Mouse (Mus musculus) liver, adult 2 months (tissue): ENCODE measurements around the gene Zmynd11. TPM values are rescaled to one million over a fixed set of nuclear protein-coding genes. Genes with fewer than 3 reads are reported as not detected.

Source experiments
- DNase-seq: peaks from one replicate; pipeline ENCODE4 v3.0.0-alpha.2; 2011; ENCODE audit warnings: low read depth, low spot score; ENCODE audit errors: extremely low read depth
- H3K27ac ChIP-seq: fragments of 200-500 bp; replicated peaks from 2 replicates; pipeline ENCODE4 v1.5.1; 2012; ENCODE audit warnings: low read depth, mild to moderate bottlenecking, control low read depth, inconsistent platforms, low read length; ENCODE audit not compliant: insufficient read depth
- H3K27me3 ChIP-seq: fragments of 200-500 bp; 2 replicates; pipeline ENCODE4 v1.6.1; 2012; ENCODE audit warnings: mild to moderate bottlenecking, moderate library complexity, low read length, inconsistent platforms; ENCODE audit not compliant: control insufficient read depth, insufficient read depth
- H3K36me3 ChIP-seq: fragments of 200-500 bp; 2 replicates; pipeline ENCODE4 v1.6.1; 2012; ENCODE audit warnings: low read length, inconsistent platforms; ENCODE audit not compliant: control insufficient read depth, insufficient read depth
- H3K4me1 ChIP-seq: fragments of 200-500 bp; 2 replicates; pipeline ENCODE4 v1.6.1; 2011; ENCODE audit warnings: low read length; ENCODE audit not compliant: control insufficient read depth, insufficient read depth
- H3K4me3 ChIP-seq: fragments of 200-500 bp; 2 replicates; pipeline ENCODE4 v1.5.1; 2011; ENCODE audit warnings: low read depth, mild to moderate bottlenecking, control low read depth, low read length, moderate library complexity; ENCODE audit not compliant: insufficient read depth
- H3K79me2 ChIP-seq: fragments of 200-500 bp; 2 replicates; pipeline ENCODE4 v1.6.1; 2012; ENCODE audit warnings: inconsistent platforms, mild to moderate bottlenecking, low read length, moderate library complexity; ENCODE audit not compliant: control insufficient read depth, insufficient read depth
- H3K9ac ChIP-seq: fragments of 200-500 bp; 2 replicates; pipeline ENCODE4 v1.6.1; 2012; ENCODE audit warnings: low read depth, mild to moderate bottlenecking, control low read depth, inconsistent platforms, low read length
- CTCF ChIP-seq: fragments of 200-500 bp; IDR thresholded peaks from 2 replicates; pipeline ENCODE4 v1.5.1; 2011; ENCODE audit warnings: low read depth, low read length, control low read depth
- POLR2A ChIP-seq: fragments of 200-500 bp; IDR thresholded peaks from 2 replicates; pipeline ENCODE4 v1.6.1; 2011; ENCODE audit warnings: low read length, control low read depth; ENCODE audit not compliant: insufficient read depth; ENCODE audit errors: extremely low read depth
- WGBS: fragments of 180-500 bp; shearing (Covaris S2); methylation state at CpG from one replicate; pipeline ENCODE4 v1.1.7; 2018; 5-methylcytosine and 5-hydroxymethylcytosine counted together
- polyA plus RNA-seq: library from polyadenylated mRNA; depleted of rRNA; stranded (reverse); fragments of >200 nt; gene quantifications from 2 replicates; pipeline ENCODE4 v1.2.3, GENCODE M21; 2012
- total RNA-seq: library from RNA; depleted of rRNA; stranded (reverse); fragments of >200 nt; gene quantifications from 2 replicates; pipeline ENCODE4 v1.2.3, GENCODE M21; 2014

Zmynd11 gene
- total and polyA plus RNA-seq, 2 experiments, result 21.6 to 35.5 TPM

- Histone ChIP-seq H3K27ac (no peak overlapping the region), H3K9ac (no peak overlapping the region), H3K79me2 (peaks cover 1% of the 10 kb centered on the region; the same call in 1 of the 2 replicates), H3K36me3 (peaks cover 39% of the 10 kb centered on the region), H3K4me3 (no peak overlapping the region), H3K4me1 (no peaks in the 10 kb centered on the region), H3K27me3 (no peaks in the 10 kb centered on the region)
- WGBS, result 87% methylated on average over 4 of the region's 4 CpGs
- DNase-seq, result no peak
- no peak for TF ChIP-seq POLR2A
- TF ChIP-seq CTCF, result no peak
Measured at GRCm38 (mm10) chr13:9695403-9695802, 69.7 kb downstream of the Zmynd11 start.

GRCm38 (mm10) chr13:9694651-9695050, 70.5 kb downstream of the Zmynd11 start:
- Histone ChIP-seq H3K4me3 (no peak overlapping the region), H3K27ac (no peak overlapping the region), H3K4me1 (no peaks in the 10 kb centered on the region), H3K9ac (no peak overlapping the region), H3K79me2 (no peaks in the 10 kb centered on the region), H3K27me3 (no peaks in the 10 kb centered on the region), H3K36me3 (peaks cover 45% of the 10 kb centered on the region)
- WGBS, result 91% methylated on average over 6 of the region's 6 CpGs
- TF ChIP-seq POLR2A, result no peak
- no peak for DNase-seq

DNA sequence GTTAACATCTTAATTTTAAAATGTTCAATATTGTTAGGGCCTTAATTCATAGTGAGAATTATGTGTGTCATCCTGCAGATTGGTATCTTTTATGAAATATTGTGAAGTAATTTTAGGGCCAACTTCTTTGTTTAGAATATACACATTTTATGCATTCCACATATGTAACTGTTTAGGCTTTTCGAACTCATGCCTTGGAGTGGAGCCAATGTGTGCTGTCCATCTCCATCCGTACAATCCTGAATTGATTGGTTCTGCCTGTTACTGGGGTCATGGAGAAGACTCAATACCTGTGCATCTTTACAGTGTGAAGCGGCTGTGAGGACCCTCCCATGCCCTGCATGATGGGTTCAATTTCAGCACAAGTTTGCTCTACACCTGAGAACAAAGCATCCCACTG, 72.3 kb downstream of the Zmynd11 start:
- Histone ChIP-seq H3K27ac (no peak overlapping the region), H3K36me3 (peaks cover 58% of the 10 kb centered on the region), H3K27me3 (no peaks in the 10 kb centered on the region), H3K4me3 (no peak overlapping the region), H3K79me2 (no peaks in the 10 kb centered on the region), H3K4me1 (no peaks in the 10 kb centered on the region), H3K9ac (no peak overlapping the region)
- 85% methylated on average over 3 of the region's 3 CpGs for WGBS
- TF ChIP-seq CTCF (no peak), POLR2A (no peak)
- DNase-seq, result no peak

- TF ChIP-seq POLR2A, result no peak
- no peak for TF ChIP-seq CTCF
- WGBS, result 93% methylated on average over 16 of the region's 16 CpGs
Measured at GRCm38 (mm10) chr13:9689366-9689765, 75.8 kb downstream of the Zmynd11 start.

GRCm38 (mm10) chr13:9686765-9687164, 78.4 kb downstream of the Zmynd11 start:
- no peaks in the 10 kb centered on the region for H3K27me3 ChIP-seq
- H3K4me3 ChIP-seq, result no peak overlapping the region
- H3K27ac ChIP-seq, result no peak overlapping the region
- H3K9ac ChIP-seq, result no peak overlapping the region
- H3K79me2 ChIP-seq, result no peaks in the 10 kb centered on the region
- peaks cover 61% of the 10 kb centered on the region for H3K36me3 ChIP-seq
- H3K4me1 ChIP-seq, result no peaks in the 10 kb centered on the region
- TF ChIP-seq POLR2A (no peak), CTCF (no peak)
- no peak for DNase-seq
- 95% methylated on average over 11 of the region's 11 CpGs for WGBS

More at GRCm38 (mm10) chr13:9689366-9689765, 75.8 kb downstream of the Zmynd11 start:
- Histone ChIP-seq H3K9ac (no peak overlapping the region), H3K79me2 (no peaks in the 10 kb centered on the region), H3K4me1 (no peaks in the 10 kb centered on the region), H3K36me3 (peaks cover 61% of the 10 kb centered on the region), H3K27ac (no peak overlapping the region), H3K4me3 (no peak overlapping the region), H3K27me3 (no peaks in the 10 kb centered on the region)
- no peak for DNase-seq

- Histone ChIP-seq H3K4me1 (no peaks in the 10 kb centered on the region), H3K36me3 (peaks cover 58% of the 10 kb centered on the region), H3K27ac (no peak overlapping the region), H3K27me3 (no peaks in the 10 kb centered on the region), H3K9ac (no peak overlapping the region), H3K79me2 (no peaks in the 10 kb centered on the region), H3K4me3 (no peak overlapping the region)
- 97% methylated on average over 7 of the region's 7 CpGs for WGBS
- no peak for DNase-seq
- TF ChIP-seq CTCF (no peak), POLR2A (no peak)
Measured at GRCm38 (mm10) chr13:9686261-9686660, 78.9 kb downstream of the Zmynd11 start.
